Mouse (Mus musculus) liver (tissue): ENCODE measurements around the gene Slc7a15.

Source experiments
- DNase-seq: peaks from one replicate; pipeline ENCODE4 v3.0.0-alpha.2; 2020; ENCODE audit warnings: mixed read lengths

Slc7a15 gene

GRCm38 (mm10) chr12:8504131-8504530 lies 94.7 kb downstream of the Slc7a15 start:
- DNase-seq = no peak

GRCm38 (mm10) chr12:8502546-8502945 lies 96.3 kb downstream of the Slc7a15 start:
- peak; percentile 10 for DNase-seq

DNA sequence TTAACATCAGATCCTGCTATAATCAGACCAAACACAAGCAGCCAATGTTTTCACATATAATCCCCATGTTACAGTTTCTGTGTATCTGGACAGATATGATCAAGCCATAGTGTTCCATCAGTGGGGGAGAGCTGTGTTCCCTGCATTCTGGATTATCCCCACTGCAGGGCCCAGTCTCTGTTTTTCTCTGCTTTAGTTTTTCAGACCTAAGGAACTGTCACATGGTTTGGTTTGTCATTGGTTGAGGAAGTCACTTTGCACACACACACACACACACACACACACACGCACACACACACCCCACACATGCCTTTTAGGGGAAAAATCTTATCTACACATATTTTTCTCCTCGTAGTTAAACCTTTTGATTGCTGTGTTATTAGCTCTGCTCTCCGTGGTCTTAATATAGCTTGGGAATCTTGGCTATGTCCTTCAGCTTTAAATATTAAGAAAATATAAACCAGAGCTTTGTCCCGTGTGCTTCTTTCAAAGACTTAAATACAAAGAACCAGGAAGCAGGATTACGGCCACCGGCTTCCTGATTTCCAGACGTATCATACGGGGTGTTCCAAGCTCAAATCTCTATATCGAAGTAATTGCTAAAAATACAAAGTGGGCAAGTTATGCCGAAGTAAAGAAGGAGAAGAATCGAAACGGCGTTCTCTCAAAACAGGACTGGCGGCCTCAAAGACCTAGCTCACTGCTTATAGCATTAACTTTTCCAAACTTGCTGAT lies 97.1 kb downstream of the Slc7a15 start:
- no peak for DNase-seq

DNA sequence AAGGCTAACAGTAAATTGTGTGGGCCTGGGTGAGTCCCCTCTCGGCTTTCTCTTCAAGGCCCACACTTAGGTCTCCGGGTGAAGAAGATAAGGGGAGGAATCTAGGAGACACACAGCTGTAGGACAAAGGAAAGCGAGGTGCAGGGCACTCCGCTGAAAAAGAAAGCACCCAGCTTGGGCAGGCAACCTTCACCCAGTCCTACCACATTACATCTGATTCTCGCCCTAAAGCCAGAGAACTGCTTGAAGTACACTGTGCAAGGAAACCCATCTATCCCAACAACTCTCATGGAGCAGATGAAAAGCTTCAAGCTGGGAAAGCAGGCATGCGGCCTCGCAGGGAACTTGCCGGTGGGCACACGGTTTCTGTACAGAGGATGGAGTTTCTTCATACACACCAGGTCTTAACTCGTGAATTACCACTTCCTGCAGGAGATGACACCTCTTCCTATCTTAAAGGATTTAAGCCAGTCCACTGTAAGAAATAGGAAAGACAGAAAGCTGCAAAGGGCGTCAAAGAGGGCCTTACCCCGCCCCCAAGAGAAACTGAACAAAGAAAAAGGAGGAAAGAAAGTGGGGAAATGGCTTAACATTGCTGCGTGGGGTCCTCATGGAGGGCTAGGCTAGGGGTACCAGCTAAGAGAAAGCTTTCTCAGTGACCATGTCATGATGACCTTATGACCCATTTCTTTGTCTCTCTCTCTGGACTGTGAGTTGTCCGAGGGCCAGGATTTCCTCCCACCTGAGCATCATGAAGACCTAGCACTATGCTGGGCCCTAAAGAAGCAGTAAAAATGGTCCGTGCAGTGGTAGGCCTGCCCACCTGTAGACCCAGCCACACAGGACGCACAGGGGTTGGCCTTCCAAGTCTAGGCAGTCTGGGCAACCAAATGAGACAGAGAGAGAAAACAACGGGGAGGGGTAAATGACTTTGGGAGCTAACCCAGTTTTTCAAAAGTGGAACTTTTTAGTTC lies 98.0 kb downstream of the Slc7a15 start:
- no peak for DNase-seq

DNA sequence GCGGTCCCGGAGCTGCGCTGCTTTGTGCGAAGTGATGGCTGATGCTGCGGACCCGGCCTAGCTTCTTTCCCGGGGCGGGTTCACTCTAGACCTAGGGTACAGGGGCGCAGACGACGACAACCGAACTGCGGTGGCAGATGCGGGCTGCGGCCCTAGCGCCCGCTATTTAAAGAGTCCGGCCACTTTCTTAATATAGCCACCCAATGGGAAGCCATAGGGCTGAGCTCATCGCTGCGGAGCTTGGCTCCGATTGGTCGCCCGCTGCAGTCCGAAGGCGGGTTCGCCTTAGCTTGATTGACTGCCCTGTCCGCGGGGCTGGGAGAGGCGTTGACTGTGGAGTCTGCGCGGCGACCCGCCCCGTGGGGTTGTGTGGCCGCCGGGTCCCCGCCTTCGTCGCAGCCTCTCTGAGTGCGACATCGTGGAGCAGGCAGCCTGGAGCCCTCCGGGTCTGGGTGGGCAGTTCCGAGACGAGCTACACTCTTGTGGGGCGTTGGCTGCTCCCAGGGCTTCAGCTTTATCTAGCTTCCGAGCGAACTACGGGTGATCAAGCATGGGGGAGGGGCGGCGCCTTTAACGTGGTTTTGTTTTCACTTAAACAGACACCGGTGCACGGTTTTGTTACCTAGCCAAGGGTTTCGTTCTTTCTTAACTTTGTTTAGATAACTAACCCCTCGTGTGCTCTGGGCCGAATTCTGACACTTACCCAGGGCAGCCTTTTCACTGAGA lies 98.8 kb downstream of the Slc7a15 start, which contains the start of gene Rhob:
Rhob (minus strand) TSS at position 139 of the 726 bp plus-strand sequence.
- peak; percentile 90 for DNase-seq

- peak; percentile 30 for DNase-seq
Measured at GRCm38 (mm10) chr12:8499001-8499870, 99.6 kb downstream of the Slc7a15 start.

DNA sequence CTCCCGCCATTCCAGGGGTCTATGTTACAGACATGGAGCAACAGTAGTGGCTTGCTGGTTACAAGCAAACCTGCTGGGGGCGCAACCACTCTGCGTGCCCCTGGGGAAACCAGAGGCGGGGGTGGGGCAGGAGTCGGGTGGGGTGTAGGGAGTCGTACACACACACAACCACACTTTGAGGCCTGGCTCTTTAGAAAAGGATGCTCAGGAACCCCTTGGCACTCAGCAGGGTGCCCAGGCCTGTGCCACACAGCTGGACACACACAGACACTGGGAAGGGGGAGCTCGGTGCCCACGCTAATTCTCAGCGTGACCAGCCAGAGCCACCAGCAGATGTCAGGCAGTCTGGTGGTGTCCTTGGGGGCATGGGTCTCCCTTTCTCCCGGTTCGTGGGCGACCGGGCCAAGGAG lies 100.3 kb downstream of the Slc7a15 start:
- peak; percentile 29 for DNase-seq

DNA sequence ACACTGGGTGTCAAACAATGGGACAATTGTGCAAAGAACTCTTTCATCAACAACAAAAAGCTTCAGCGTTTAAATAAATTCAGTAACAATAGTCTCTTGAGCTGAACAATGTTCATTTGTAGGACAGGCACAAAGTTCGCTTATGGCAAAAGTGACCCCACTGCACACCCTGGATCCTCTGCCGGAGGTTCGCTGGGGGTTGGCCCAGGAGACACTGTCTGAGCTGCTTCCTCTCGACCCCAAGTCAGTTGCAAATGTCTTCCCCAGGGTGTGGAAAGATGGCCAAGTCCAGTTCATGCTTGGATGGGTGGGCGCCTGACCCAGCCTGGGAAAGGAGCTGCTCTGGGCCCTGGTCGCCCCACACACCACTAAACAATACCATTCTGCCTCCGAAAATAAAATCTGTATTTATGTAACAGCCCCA lies 100.7 kb downstream of the Slc7a15 start:
- DNase-seq = no peak

GRCm38 (mm10) chr12:8497314-8497706 lies 101.6 kb downstream of the Slc7a15 start:
- no peak for DNase-seq

DNA sequence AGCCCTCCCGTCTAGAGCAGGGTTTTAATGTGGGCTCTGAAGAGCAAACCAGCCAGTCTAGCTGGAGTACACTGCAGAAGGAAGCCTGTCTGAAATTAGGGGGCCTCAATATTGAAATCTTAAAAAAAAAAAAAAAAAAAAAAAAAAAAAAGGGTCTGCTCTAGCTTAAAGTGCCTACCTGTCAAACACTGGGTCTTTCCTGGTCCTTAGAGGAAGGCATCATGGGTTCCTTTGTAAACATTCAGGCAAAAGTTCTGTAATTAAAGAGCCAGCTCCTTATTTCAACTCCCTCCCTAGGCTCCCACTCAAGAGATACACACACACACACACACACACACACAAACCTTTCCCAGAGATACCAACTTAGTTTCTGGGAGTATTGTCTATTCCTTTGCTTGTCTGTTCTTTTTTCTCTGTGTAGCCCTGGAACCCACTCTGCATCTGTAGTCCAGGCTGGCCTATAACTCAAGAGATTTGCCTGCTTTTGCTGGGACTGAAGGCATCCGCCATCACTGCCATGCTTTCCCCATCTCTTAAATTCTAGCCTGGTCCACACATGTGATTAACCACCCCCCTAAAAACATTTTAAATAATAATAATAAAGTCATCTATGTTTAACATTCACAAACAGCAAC lies 102.1 kb downstream of the Slc7a15 start:
- DNase-seq = no peak

GRCm38 (mm10) chr12:8495881-8496678 lies 102.8 kb downstream of the Slc7a15 start:
- DNase-seq = peak; percentile 8

DNA sequence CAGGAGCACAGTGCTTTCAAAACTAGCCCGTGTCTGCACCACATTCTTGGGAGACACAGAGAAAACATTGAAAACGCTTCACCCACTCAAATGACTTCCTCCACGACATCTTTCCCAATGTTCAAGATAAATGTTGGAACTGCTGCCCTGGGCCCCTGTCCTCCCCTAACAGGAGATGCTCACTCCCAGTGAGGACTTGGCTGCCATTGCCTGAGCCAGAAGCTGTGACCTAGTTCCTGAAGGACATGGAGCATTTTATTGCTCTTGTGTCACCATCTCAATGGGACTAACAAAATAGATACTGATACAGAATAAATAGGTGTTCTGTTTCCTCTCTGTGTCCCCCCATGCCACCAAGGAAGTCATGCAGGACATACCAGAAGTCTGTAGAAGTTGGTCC lies 104.2 kb downstream of the Slc7a15 start:
- DNase-seq = no peak

DNA sequence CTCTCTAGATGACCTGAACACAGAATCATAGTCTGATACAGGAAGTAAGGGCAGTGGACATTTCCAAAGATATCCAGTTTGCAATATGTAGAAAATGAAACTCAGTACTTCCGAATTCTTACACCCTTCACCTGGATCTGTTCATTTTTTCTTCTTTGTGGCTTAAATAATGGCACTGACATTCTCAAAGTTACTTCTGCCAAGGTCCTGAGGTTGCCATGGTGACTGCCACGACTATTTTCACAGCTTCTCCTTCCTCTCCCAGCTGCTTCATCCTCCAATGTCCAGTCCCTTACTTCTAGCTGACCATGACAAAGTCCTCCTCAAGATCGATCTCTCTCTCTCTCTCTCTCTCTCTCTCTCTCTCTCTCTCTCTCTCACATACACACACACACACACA lies 105.5 kb downstream of the Slc7a15 start:
- no peak for DNase-seq

DNA sequence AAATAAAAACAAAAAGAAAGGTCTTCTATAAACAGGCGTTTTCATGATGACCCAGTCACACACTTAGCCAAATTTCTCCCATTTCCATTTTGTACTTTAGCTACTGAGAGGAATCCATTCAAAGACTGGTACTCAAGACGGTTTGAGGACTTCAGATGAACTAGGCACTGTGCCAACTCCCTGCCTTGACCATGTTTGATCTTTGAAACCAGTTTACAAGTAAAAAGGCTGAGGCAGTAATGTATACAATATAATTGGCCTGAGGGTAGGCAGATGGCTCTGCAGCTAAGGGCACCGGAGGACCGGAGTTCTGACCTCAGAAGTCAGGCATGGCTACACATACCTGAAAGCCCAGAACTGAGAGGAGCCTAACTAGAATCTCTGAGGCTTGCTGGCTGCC lies 109.8 kb downstream of the Slc7a15 start:
- no peak for DNase-seq

DNA sequence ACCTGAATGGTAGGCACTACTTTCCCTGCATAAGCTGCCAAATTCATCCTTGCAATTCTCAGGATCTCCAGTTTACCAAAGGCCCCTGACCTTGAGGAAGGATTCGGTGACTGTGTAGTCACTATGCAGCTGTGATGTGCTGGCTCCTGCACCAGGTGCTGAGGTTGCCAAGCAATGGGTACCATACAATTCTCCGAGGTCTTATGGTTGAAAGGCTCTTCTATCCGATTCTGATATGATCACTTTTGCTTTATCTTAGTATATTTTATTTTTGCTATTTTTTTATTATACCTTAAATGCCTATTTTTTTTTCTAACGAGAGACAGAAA lies 110.2 kb downstream of the Slc7a15 start:
- DNase-seq = no peak

GRCm38 (mm10) chr12:8487959-8488651 lies 110.8 kb downstream of the Slc7a15 start:
- no peak for DNase-seq

DNA sequence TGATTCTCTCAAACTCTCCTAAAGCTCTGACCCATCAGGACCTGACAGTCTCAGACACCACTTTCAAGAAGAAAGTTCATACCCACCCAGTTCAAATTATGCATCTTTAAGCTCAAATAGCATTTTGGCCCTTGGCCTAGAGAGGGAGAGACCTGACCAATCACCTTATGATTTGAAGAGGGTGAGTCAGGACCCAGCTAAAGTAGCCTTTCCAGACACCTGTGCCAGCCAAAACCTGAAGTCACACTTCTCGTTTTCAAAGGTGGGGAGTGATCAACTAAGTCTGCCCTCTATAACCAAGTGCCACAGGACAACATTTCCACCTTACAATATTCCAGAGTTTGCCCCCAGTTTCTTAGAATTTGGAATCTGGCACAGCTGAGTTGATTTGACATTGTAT lies 111.6 kb downstream of the Slc7a15 start:
- no peak for DNase-seq

DNA sequence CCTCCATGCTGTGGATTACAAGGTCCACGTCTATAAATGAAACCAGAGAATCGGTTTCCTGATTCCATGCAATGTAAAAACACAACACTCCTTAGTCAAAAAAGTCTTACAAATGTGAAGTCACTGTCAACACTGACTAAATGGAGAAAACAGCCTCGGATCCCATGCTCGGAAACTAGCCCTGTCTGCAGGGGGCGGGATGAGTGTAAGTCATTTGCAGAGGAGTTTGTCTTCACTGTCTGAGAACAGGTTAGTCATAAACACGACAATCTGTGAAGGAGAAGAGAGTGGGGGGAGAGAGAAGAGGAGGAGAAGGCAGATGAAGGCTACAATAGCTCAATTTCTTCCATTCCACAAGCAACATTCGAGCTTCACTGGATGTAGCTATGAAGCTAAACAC lies 113.6 kb downstream of the Slc7a15 start:
- DNase-seq = no peak

GRCm38 (mm10) chr12:8482169-8482568 lies 116.7 kb downstream of the Slc7a15 start:
- no peak for DNase-seq
